Mouse (Mus musculus) stomach, embryonic 16.5 days (tissue): ENCODE results near the gene Capn13. TPM values are rescaled to one million over a fixed set of nuclear protein-coding genes. Genes with fewer than 3 reads are reported as not detected.
A peak's percentile ranks its signal among the peaks of the same experiment; 100 is the strongest.

Source experiments
- ATAC-seq: fragments of 200-750 bp; cut with Nextera tagmentation; 2 replicates; pipeline ENCODE4 v1.8.0; 2017; ENCODE audit warnings: moderate number of reproducible peaks, moderate TSS enrichment; ENCODE audit not compliant: insufficient read depth, low FRiP score
- H3K27ac ChIP-seq: fragments of 300-500 bp; sonication (generic); 2 replicates; pipeline ENCODE4 v1.5.1; 2014; ENCODE audit warnings: low read length
- H3K27me3 ChIP-seq: fragments of 300-500 bp; sonication (generic); 2 replicates; pipeline ENCODE4 v1.6.1; 2014; ENCODE audit warnings: low read length, control low read depth, mixed read lengths; ENCODE audit not compliant: control insufficient read depth, insufficient read depth
- H3K36me3 ChIP-seq: fragments of 300-500 bp; sonication (generic); 2 replicates; pipeline ENCODE4 v1.6.1; 2014; ENCODE audit warnings: low read length; ENCODE audit not compliant: control insufficient read depth, insufficient read depth
- H3K4me1 ChIP-seq: fragments of 300-500 bp; sonication (generic); 2 replicates; pipeline ENCODE4 v1.6.1; 2014; ENCODE audit warnings: low read length, control low read depth, mixed read lengths; ENCODE audit not compliant: control insufficient read depth, insufficient read depth
- H3K4me2 ChIP-seq: fragments of 300-500 bp; sonication (generic); 2 replicates; pipeline ENCODE4 v1.6.1; 2014; ENCODE audit warnings: low read depth, low read length, mixed read lengths
- H3K4me3 ChIP-seq: fragments of 300-500 bp; sonication (generic); replicated peaks from 2 replicates; pipeline ENCODE4 v1.5.1; 2014; ENCODE audit warnings: mild to moderate bottlenecking, low read length
- H3K9ac ChIP-seq: fragments of 300-500 bp; sonication (generic); 2 replicates; pipeline ENCODE4 v1.6.1; 2014; ENCODE audit warnings: low read length
- H3K9me3 ChIP-seq: fragments of 300-500 bp; sonication (generic); replicated peaks from 2 replicates; pipeline ENCODE4 v1.6.1; 2016; ENCODE audit warnings: low read length, control low read depth; ENCODE audit not compliant: control insufficient read depth
- WGBS: fragments of 180-500 bp; shearing (Covaris S2); extraction: QIAGEN DNeasy Blood & Tissue Kit; methylation state at CpG from one replicate; pipeline ENCODE4 v1.1.7; 2014; 5-methylcytosine and 5-hydroxymethylcytosine counted together
- polyA plus RNA-seq: library from polyadenylated mRNA; unstranded; fragments of >200 nt; fragmentation: Nextera tagmentation; extraction: Ambion mirVana; gene quantifications from 2 replicates; pipeline ENCODE4 v1.2.1, GENCODE M21; 2015

Capn13 gene
- polyA plus RNA-seq, 1 experiment from 2014 or later: 1.3 TPM

GRCm38 (mm10) chr17:73377778-73378484, 22.7 kb downstream of the Capn13 start:
- Histone ChIP-seq H3K4me1 (no peaks in the 10 kb centered on the region), H3K9me3 (no peaks in the 10 kb centered on the region), H3K27me3 (no peaks in the 10 kb centered on the region), H3K36me3 (no peaks in the 10 kb centered on the region), H3K4me2 (no peak overlapping the region), H3K4me3 (no peak overlapping the region), H3K9ac (no peak overlapping the region), H3K27ac (no peak overlapping the region)
- ATAC-seq: peak; percentile 64; the same call in 1 of the 2 replicates
- 65% methylated on average over 7 of the region's 7 CpGs for WGBS

GRCm38 (mm10) chr17:73367334-73367733, 33.3 kb downstream of the Capn13 start:
- H3K4me2 ChIP-seq: no peak overlapping the region
- H3K27me3 ChIP-seq: no peaks in the 10 kb centered on the region
- no peak overlapping the region for H3K9ac ChIP-seq
- ATAC-seq: no peak
- 68% methylated on average over 3 of the region's 3 CpGs for WGBS
- H3K4me3 ChIP-seq: no peak overlapping the region
- no peaks in the 10 kb centered on the region for H3K36me3 ChIP-seq
- H3K4me1 ChIP-seq: no peaks in the 10 kb centered on the region
- H3K9me3 ChIP-seq: no peaks in the 10 kb centered on the region
- no peak overlapping the region for H3K27ac ChIP-seq

GRCm38 (mm10) chr17:73361054-73361453, 39.6 kb downstream of the Capn13 start:
- H3K27me3 ChIP-seq: no peaks in the 10 kb centered on the region
- no peaks in the 10 kb centered on the region for H3K4me1 ChIP-seq
- ATAC-seq: no peak
- H3K4me3 ChIP-seq: no peak overlapping the region
- WGBS: 69% methylated on average over 5 of the region's 5 CpGs
- no peaks in the 10 kb centered on the region for H3K9me3 ChIP-seq
- no peak overlapping the region for H3K4me2 ChIP-seq
- H3K9ac ChIP-seq: no peak overlapping the region
- no peaks in the 10 kb centered on the region for H3K36me3 ChIP-seq
- no peak overlapping the region for H3K27ac ChIP-seq

GRCm38 (mm10) chr17:73343632-73344390, 56.9 kb downstream of the Capn13 start:
- ATAC-seq: no peak
- Histone ChIP-seq H3K9ac (no peak overlapping the region), H3K4me1 (no peaks in the 10 kb centered on the region), H3K4me3 (no peak overlapping the region), H3K4me2 (no peak overlapping the region), H3K36me3 (no peaks in the 10 kb centered on the region), H3K9me3 (no peaks in the 10 kb centered on the region), H3K27ac (no peak overlapping the region), H3K27me3 (no peaks in the 10 kb centered on the region)
- WGBS: 64% methylated on average over 6 of the region's 6 CpGs

- ATAC-seq: no peak
Observed at GRCm38 (mm10) chr17:73342673-73343072, 58.0 kb downstream of the Capn13 start.

GRCm38 (mm10) chr17:73329071-73329470, 71.6 kb downstream of the Capn13 start:
- Histone ChIP-seq H3K9ac (no peak overlapping the region), H3K27me3 (no peaks in the 10 kb centered on the region; the same call in 1 of the 2 replicates), H3K4me1 (no peaks in the 10 kb centered on the region), H3K4me3 (no peak overlapping the region), H3K9me3 (no peaks in the 10 kb centered on the region), H3K36me3 (no peaks in the 10 kb centered on the region), H3K27ac (no peak overlapping the region), H3K4me2 (no peak overlapping the region)
- 40% methylated on average over 5 of the region's 5 CpGs for WGBS
- ATAC-seq: no peak

More at GRCm38 (mm10) chr17:73342673-73343072, 58.0 kb downstream of the Capn13 start:
- Histone ChIP-seq H3K9me3 (no peaks in the 10 kb centered on the region), H3K4me3 (no peak overlapping the region), H3K36me3 (no peaks in the 10 kb centered on the region), H3K9ac (no peak overlapping the region), H3K27ac (no peak overlapping the region), H3K4me1 (no peaks in the 10 kb centered on the region), H3K27me3 (no peaks in the 10 kb centered on the region), H3K4me2 (no peak overlapping the region)
- WGBS: 68% methylated on average over 14 of the region's 14 CpGs

GRCm38 (mm10) chr17:73325314-73325713, 75.4 kb downstream of the Capn13 start:
- WGBS: 15% methylated on average over 6 of the region's 6 CpGs
- Histone ChIP-seq H3K27ac (no peak overlapping the region), H3K4me3 (no peak overlapping the region), H3K4me1 (no peaks in the 10 kb centered on the region), H3K36me3 (no peaks in the 10 kb centered on the region), H3K4me2 (no peak overlapping the region), H3K9ac (no peak overlapping the region), H3K9me3 (no peaks in the 10 kb centered on the region), H3K27me3 (no peaks in the 10 kb centered on the region; the same call in 1 of the 2 replicates)
- no peak for ATAC-seq

GRCm38 (mm10) chr17:73324732-73325131, 75.9 kb downstream of the Capn13 start:
- Histone ChIP-seq H3K4me3 (no peak overlapping the region), H3K9ac (no peak overlapping the region), H3K27me3 (no peaks in the 10 kb centered on the region; the same call in 1 of the 2 replicates), H3K9me3 (no peaks in the 10 kb centered on the region), H3K4me2 (no peak overlapping the region), H3K4me1 (no peaks in the 10 kb centered on the region), H3K27ac (no peak overlapping the region), H3K36me3 (no peaks in the 10 kb centered on the region)
- WGBS: 54% methylated on average over 6 of the region's 6 CpGs
- ATAC-seq: no peak

- 62% methylated on average over 3 of the region's 3 CpGs for WGBS
- Histone ChIP-seq H3K36me3 (no peaks in the 10 kb centered on the region), H3K9ac (no peak overlapping the region), H3K27ac (no peak overlapping the region), H3K9me3 (no peaks in the 10 kb centered on the region), H3K4me2 (no peak overlapping the region), H3K27me3 (no peaks in the 10 kb centered on the region; the same call in 1 of the 2 replicates), H3K4me3 (no peak overlapping the region), H3K4me1 (no peaks in the 10 kb centered on the region)
- ATAC-seq: no peak
Observed at GRCm38 (mm10) chr17:73323981-73324380, 76.7 kb downstream of the Capn13 start.
